Mouse (Mus musculus) G1E (cell line): ENCODE measurements around the gene Arhgef2. TPM values are rescaled to one million over a fixed set of nuclear protein-coding genes. Genes with fewer than 3 reads are reported as not detected.
A peak's percentile ranks its signal among the peaks of the same experiment; 100 is the strongest.
"Not testable (repeated sequence)": the region's sequence is repeated elsewhere in the genome, so short reads cannot be mapped to it uniquely, and the experiment has no call there.

Experiments used
- ATAC-seq: 2 replicates; pipeline ENCODE4 v1.8.0; 2016; ENCODE audit warnings: mild to moderate bottlenecking; ENCODE audit not compliant: insufficient number of reproducible peaks, poor library complexity, low FRiP score, severe bottlenecking; ENCODE audit errors: extremely low read depth
- DNase-seq: peaks from one replicate; pipeline ENCODE4 v3.0.0; 2012; ENCODE audit warnings: low spot score
- H3K27me3 ChIP-seq: 2 replicates; pipeline ENCODE4 v1.6.1; 2012; ENCODE audit warnings: mild to moderate bottlenecking, low read length, inconsistent platforms; ENCODE audit not compliant: insufficient read depth
- H3K36me3 ChIP-seq: replicated peaks from 2 replicates; pipeline ENCODE3; 2012; ENCODE audit warnings: mild to moderate bottlenecking, inconsistent platforms
- H3K4me1 ChIP-seq: 2 replicates; pipeline ENCODE4 v1.6.1; 2012; ENCODE audit warnings: low read depth, low read length, inconsistent platforms, mixed read lengths; ENCODE audit not compliant: insufficient read depth
- H3K4me3 ChIP-seq: 2 replicates; pipeline ENCODE4 v1.5.1; 2012; ENCODE audit warnings: low read depth, mild to moderate bottlenecking, inconsistent platforms, low read length, moderate library complexity, mixed read lengths
- H3K9me3 ChIP-seq: replicated peaks from 2 replicates; pipeline ENCODE4 v1.6.1; 2012; ENCODE audit warnings: inconsistent platforms
- CTCF ChIP-seq: IDR thresholded peaks from 2 replicates; pipeline ENCODE4 v1.5.1; 2012; ENCODE audit warnings: low read depth, low read length, inconsistent platforms, mixed read lengths
- GATA1 ChIP-seq: IDR thresholded peaks from 2 replicates; pipeline ENCODE4 v1.6.1; 2012; ENCODE audit warnings: borderline replicate concordance, low read length, inconsistent platforms, mixed read lengths
- GATA2 ChIP-seq: IDR thresholded peaks from 2 replicates; pipeline ENCODE4 v1.6.1; 2012; ENCODE audit warnings: low read depth, low read length, inconsistent platforms, borderline replicate concordance
- POLR2AphosphoS5 ChIP-seq: IDR thresholded peaks from 2 replicates; pipeline ENCODE4 v1.6.1; 2012; ENCODE audit warnings: low read depth, low read length, inconsistent platforms; ENCODE audit not compliant: insufficient replicate concordance
- TAL1 ChIP-seq: conservative IDR thresholded peaks from 2 replicates; pipeline ENCODE4 v1.6.1; 2012; ENCODE audit warnings: low read depth, low read length, inconsistent platforms, mixed read lengths
- polyA plus RNA-seq: library from polyadenylated mRNA; stranded (reverse); fragments of >175 nt; gene quantifications from 2 replicates; pipeline ENCODE4 v1.2.3, GENCODE M21; 2012
- total RNA-seq, 2 experiments: library from RNA; stranded (forward) in 1 of 2; stranded (reverse) in 1 of 2; fragments of 200-1000 nt in 1 of 2; fragments of >200 nt in 1 of 2; fragmentation: Nextera tagmentation in 1 of 2; gene quantifications; 2 replicates each; pipeline ENCODE4 v1.2.3; 2014 to 2017

Gene Arhgef2
- total and polyA plus RNA-seq, 3 experiments: 66.2 to 277 (median 181) TPM

GRCm38 (mm10) chr3:88592942-88593576 is 12.7 kb upstream of the Arhgef2 start:
- Histone ChIP-seq H3K36me3 (peaks cover 30% of the 10 kb centered on the region), H3K4me1 (peaks cover 28% of the 10 kb centered on the region), H3K27me3 (peaks cover 2% of the 10 kb centered on the region; the same call in 1 of the 2 replicates), H3K9me3 (no peaks in the 10 kb centered on the region), H3K4me3 (peak overlapping the region; percentile 63)
- no peak for TF ChIP-seq GATA1
- TF ChIP-seq TAL1: no peak
- TF ChIP-seq POLR2AphosphoS5: no peak
- no peak for TF ChIP-seq GATA2
- no peak for TF ChIP-seq CTCF
- ATAC-seq: no peak; the same call in 1 of the 2 replicates
- DNase-seq: no peak

- no peak for ATAC-seq
- Histone ChIP-seq H3K27me3 (peaks cover 2% of the 10 kb centered on the region; the same call in 1 of the 2 replicates), H3K36me3 (peaks cover 21% of the 10 kb centered on the region), H3K9me3 (no peaks in the 10 kb centered on the region), H3K4me1 (peaks cover 28% of the 10 kb centered on the region), H3K4me3 (no peak overlapping the region)
- no peak for DNase-seq
- TF ChIP-seq TAL1: no peak
- TF ChIP-seq POLR2AphosphoS5: no peak
- TF ChIP-seq CTCF: no peak
- no peak for TF ChIP-seq GATA1
- no peak for TF ChIP-seq GATA2
Observed at GRCm38 (mm10) chr3:88593893-88594580, 11.7 kb upstream of the Arhgef2 start.

GRCm38 (mm10) chr3:88596547-88596946 is 9.2 kb upstream of the Arhgef2 start:
- H3K4me1 ChIP-seq: peaks cover 25% of the 10 kb centered on the region
- not testable (repeated sequence) for H3K9me3 ChIP-seq, H3K27me3 ChIP-seq, H3K4me3 ChIP-seq, DNase-seq, ATAC-seq, H3K36me3 ChIP-seq

GRCm38 (mm10) chr3:88602466-88602865 is 3.3 kb upstream of the Arhgef2 start:
- DNase-seq: no peak
- H3K36me3 ChIP-seq: no peaks in the 10 kb centered on the region
- H3K4me1 ChIP-seq: peaks cover 27% of the 10 kb centered on the region
- H3K27me3 ChIP-seq: no peaks in the 10 kb centered on the region; the same call in 1 of the 2 replicates
- no peak for TF ChIP-seq GATA1
- no peak for TF ChIP-seq GATA2
- TF ChIP-seq TAL1: no peak
- no peaks in the 10 kb centered on the region for H3K9me3 ChIP-seq
- no peak for ATAC-seq
- H3K4me3 ChIP-seq: no peak overlapping the region

GRCm38 (mm10) chr3:88603714-88604161 is 2.0 kb upstream of the Arhgef2 start:
- H3K36me3 ChIP-seq: no peaks in the 10 kb centered on the region
- H3K4me1 ChIP-seq: peaks cover 37% of the 10 kb centered on the region
- no peaks in the 10 kb centered on the region for H3K9me3 ChIP-seq
- no peak for ATAC-seq
- no peaks in the 10 kb centered on the region; the same call in 1 of the 2 replicates for H3K27me3 ChIP-seq
- TF ChIP-seq GATA1 (no peak), TAL1 (no peak), POLR2AphosphoS5 (no peak), CTCF (peak; percentile 73), GATA2 (no peak)
- no peak for DNase-seq
- H3K4me3 ChIP-seq: no peak overlapping the region

- TF ChIP-seq GATA1 (no peak), GATA2 (no peak), CTCF (no peak)
- no peaks in the 10 kb centered on the region; the same call in 1 of the 2 replicates for H3K27me3 ChIP-seq
- no peaks in the 10 kb centered on the region for H3K9me3 ChIP-seq
- no peak overlapping the region for H3K4me3 ChIP-seq
- H3K4me1 ChIP-seq: peaks cover 37% of the 10 kb centered on the region
- DNase-seq (no peak), ATAC-seq (no peak)
- H3K36me3 ChIP-seq: no peaks in the 10 kb centered on the region
Observed at GRCm38 (mm10) chr3:88604863-88605262, 903 bp upstream of the Arhgef2 start.
